Mouse (Mus musculus): Measurements from ENCODE around the gene Dnajc11. TPM values are rescaled to one million over a fixed set of nuclear protein-coding genes. Genes with fewer than 3 reads are reported as not detected.

Dnajc11 gene
- 22.6 and 28.7 TPM in 2 replicates for polyA plus RNA-seq (2012; ENCODE audit: insufficient read depth, low replicate concordance)

DNA sequence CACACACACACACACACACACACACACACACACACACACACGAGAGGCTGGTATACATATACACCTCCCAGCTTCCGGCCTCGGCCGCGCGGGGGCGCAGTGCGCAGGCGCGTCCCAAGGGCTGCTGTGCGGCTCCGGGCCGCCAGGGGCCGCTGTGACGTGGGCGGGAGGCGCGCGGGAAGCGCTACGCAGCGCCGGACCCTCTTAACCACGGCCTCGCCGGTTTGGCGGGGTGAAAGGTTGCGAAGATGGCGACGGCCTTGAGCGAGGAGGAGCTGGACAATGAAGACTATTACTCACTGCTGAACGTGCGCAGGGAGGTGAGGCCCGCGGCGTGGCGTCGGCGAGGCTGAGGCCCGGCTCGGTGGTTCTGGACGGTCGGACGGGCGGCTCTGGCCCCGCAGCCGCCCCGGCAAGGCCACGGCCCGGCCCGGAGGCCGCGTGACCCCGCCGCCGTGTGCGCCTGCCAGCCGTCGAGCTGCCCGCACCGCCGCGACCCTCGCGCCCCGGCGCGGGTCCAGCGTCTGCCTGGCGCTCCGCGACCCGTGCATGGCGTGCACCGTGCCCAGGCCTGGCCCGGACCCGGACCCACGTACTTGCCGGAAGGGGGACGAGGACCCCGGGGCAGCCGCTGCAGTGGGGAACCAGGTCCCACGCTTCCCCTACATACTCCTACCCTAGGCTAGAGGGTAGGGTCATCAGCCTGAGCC is at the start of gene Dnajc11:
Dnajc11 (plus strand) TSS at position 187 of the 710 bp plus-strand sequence.
- Histone ChIP-seq H3K4me3 (replicated peaks) (peak within 1 kb of the TSS; percentile 100), H3K4me1 (peaks cover 54% of the 10 kb centered on the region), H3K36me3 (replicated peaks; ENCODE audit: low read length) (peaks cover 23% of the 10 kb centered on the region), H3K27me3 (replicated peaks) (no peaks in the 10 kb centered on the region), H3K9me3 (peaks cover 3% of the 10 kb centered on the region; the same call in 1 of the 2 replicates)
- TF ChIP-seq FLI1 (IDR thresholded peaks at IDR 0.05; ENCODE audit: low read length), result no peak
- TF ChIP-seq GATA1 (IDR thresholded peaks at IDR 0.05; ENCODE audit: borderline replicate concordance, low read length), result no peak

DNA sequence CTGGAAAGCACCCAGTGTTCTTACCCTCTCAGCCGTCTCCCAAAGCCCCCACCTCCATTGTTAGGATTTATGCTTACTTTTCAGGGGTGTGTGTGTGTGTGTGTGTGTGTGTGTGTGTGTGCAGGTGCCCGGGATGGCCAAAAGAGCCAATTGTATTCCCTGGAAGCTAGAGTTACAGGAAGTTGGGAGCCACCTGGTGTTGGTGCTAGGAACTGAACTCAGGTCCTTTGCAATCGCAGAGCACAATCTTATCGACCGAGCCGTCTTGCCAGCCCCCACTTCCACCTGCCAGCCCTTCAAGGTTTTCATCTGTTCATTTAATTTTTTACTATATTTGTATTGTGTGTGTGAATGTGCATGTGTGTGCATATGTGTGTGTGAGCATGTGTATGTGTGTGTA is 40.2 kb upstream of the Dnajc11 start:
- Histone ChIP-seq H3K4me1 (no peaks in the 10 kb centered on the region), H3K36me3 (replicated peaks; ENCODE audit: low read length) (no peaks in the 10 kb centered on the region), H3K27me3 (replicated peaks) (peaks cover 8% of the 10 kb centered on the region), H3K4me3 (replicated peaks) (peak overlapping the region; percentile 74), H3K9me3 (peaks cover 18% of the 10 kb centered on the region)
- no peak for TF ChIP-seq FLI1 (IDR thresholded peaks at IDR 0.05; ENCODE audit: low read length)
- no peak for TF ChIP-seq GATA1 (IDR thresholded peaks at IDR 0.05; ENCODE audit: borderline replicate concordance, low read length)

DNA sequence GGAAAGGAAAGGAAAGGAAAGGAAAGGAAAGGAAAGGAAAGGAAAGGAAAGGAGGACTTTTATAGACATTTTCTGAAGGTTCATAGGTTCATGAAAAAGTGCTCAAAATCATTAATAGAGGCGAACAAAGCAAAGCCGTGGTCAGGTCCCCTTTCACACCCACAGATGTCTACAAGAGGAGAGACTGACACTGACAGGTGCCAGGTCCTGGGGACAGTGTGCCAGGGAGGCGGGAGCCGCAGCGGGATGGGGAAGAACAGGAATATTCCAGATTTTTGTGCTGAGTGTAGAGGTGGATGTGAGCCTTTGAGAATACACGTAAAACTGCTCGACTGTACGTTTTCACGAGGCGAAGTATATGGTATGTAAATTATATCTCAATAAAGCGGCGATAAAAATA is 38.6 kb upstream of the Dnajc11 start:
- H3K9me3 ChIP-seq, result peaks cover 26% of the 10 kb centered on the region
- no peaks in the 10 kb centered on the region for H3K36me3 ChIP-seq (replicated peaks; ENCODE audit: low read length)
- H3K4me1 ChIP-seq, result peaks cover 7% of the 10 kb centered on the region; the same call in 1 of the 2 replicates
- no peak overlapping the region for H3K4me3 ChIP-seq (replicated peaks)
- peaks cover 8% of the 10 kb centered on the region for H3K27me3 ChIP-seq (replicated peaks)
- TF ChIP-seq GATA1 (IDR thresholded peaks at IDR 0.05; ENCODE audit: borderline replicate concordance, low read length) (no peak), FLI1 (IDR thresholded peaks at IDR 0.05; ENCODE audit: low read length) (no peak)

DNA sequence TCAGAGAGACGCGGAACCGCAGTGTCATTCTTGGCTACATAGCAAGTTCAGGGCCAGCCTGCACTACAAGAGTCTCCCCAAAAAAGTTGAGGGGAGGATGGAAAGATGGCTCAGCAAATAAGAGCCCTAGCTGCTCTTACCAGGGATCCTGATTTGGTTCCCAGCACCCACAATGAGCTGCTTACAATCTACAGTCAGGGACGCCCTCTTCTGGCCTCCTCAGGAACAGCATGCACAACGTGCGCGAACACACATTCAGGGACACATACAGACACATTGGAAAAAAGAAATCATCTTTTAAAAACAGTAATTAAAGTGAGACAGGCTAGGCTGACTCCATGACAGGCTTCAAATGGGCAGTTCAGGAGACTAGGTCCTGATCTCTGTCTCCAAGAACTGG is 37.9 kb upstream of the Dnajc11 start:
- Histone ChIP-seq H3K9me3 (peaks cover 30% of the 10 kb centered on the region), H3K4me3 (replicated peaks) (no peak overlapping the region), H3K4me1 (peaks cover 7% of the 10 kb centered on the region; the same call in 1 of the 2 replicates), H3K27me3 (replicated peaks) (peaks cover 3% of the 10 kb centered on the region), H3K36me3 (replicated peaks; ENCODE audit: low read length) (no peaks in the 10 kb centered on the region)
- no peak for TF ChIP-seq FLI1 (IDR thresholded peaks at IDR 0.05; ENCODE audit: low read length)

DNA sequence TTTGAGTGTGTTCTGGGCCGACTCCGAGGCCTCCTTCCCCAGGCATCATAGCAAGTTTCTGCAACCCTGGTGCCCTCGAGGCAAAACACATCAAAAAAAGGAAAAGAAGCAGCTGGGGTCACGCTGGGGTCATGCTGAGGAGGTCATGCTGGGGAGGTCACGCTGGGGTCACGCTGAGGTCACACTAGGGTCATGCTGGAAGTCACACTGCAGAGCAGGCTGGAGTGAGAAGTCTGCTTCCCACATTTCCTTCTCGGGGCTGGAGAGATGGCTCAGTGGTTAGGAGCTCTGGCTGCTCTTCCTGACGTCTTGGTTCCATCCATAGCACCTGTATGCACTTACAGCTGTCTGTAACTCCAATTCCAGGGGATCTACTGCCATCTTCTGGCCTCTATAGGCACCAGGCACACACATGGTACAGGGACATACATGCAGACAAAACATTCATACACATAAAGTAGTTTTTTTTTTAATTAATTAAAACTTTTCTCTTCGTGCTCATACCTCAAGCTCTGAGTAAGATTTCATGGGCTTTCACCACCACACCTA is 36.3 kb upstream of the Dnajc11 start:
- no peak for TF ChIP-seq FLI1 (IDR thresholded peaks at IDR 0.05; ENCODE audit: low read length)
- H3K4me1 ChIP-seq, result peaks cover 12% of the 10 kb centered on the region
- peak overlapping the region; percentile 46 for H3K4me3 ChIP-seq (replicated peaks)
- H3K9me3 ChIP-seq, result peaks cover 30% of the 10 kb centered on the region
- peaks cover 1% of the 10 kb centered on the region for H3K27me3 ChIP-seq (replicated peaks)
- no peaks in the 10 kb centered on the region for H3K36me3 ChIP-seq (replicated peaks; ENCODE audit: low read length)

DNA sequence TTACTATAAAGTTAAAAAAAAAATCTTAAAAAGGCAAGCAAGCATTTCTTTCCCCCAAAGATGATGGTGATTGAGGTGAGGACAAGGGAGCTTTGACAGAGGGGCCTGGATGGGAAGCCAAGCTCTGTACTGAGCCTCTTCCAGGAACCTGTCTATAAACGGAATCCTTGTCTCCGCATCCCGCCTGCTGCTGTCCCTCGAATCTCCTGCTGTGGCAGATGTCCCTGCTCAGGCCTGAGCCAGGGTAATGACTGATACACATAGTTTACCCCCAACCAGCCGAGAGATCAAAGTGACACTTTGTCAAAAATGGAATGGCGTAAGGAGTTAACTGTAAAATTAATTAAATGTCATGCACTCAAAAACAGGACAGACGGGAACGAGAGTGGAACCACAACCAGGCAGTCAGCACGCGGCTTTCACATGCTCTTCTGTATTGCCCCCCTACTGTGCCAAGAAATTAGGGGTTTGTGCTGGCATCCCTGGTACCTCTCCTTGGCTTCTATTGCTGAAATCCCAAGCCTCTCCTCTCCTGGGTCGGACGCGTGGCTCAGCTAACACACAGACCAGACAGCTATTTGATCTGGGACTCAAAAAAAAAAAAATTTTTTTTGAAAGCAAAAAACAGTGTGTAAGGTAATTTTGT is 34.8 kb upstream of the Dnajc11 start:
- H3K36me3 ChIP-seq (replicated peaks; ENCODE audit: low read length), result no peaks in the 10 kb centered on the region
- no peak overlapping the region for H3K4me3 ChIP-seq (replicated peaks)
- TF ChIP-seq GATA1 (IDR thresholded peaks at IDR 0.05; ENCODE audit: borderline replicate concordance, low read length), result no peak
- TF ChIP-seq FLI1 (IDR thresholded peaks at IDR 0.05; ENCODE audit: low read length), result no peak
- peaks cover 30% of the 10 kb centered on the region for H3K9me3 ChIP-seq
- peaks cover 24% of the 10 kb centered on the region for H3K4me1 ChIP-seq
- H3K27me3 ChIP-seq (replicated peaks), result peaks cover 7% of the 10 kb centered on the region

DNA sequence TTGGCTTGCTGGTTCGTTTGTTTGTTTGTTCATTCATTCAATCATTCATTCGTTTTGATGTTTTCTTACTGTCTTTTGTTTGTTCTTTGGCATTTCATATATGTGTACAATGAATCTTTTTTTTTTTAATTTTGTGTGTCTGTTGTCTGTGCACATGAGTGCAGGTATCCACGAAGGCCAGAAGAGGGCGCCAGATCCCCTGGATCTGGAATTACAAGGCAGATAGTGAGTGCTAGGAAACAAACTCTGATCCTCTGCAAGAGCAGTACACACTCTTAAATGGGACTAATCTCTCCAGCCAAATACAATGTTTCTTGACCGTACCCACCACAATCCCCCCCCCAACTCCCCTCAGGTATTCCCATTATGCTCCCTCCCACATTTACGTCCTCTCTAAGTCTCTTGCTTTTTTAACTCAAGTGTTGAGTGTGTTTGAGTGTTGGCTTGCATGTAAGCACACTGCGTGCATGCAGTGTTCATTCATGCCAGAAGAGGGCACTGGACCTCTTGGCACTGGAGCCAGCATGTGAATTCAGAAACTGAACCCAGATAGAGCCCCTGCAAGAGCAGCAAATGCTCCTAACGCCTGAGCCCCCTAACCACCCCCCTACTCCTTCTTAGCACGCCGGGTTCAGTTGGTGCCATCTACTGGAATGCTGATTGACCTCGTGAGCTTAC is 33.6 kb upstream of the Dnajc11 start:
- no peak for TF ChIP-seq GATA1 (IDR thresholded peaks at IDR 0.05; ENCODE audit: borderline replicate concordance, low read length)
- TF ChIP-seq FLI1 (IDR thresholded peaks at IDR 0.05; ENCODE audit: low read length), result no peak
- H3K9me3 ChIP-seq, result peaks cover 30% of the 10 kb centered on the region
- no peak overlapping the region for H3K4me3 ChIP-seq (replicated peaks)
- H3K27me3 ChIP-seq (replicated peaks), result peaks cover 9% of the 10 kb centered on the region
- H3K4me1 ChIP-seq, result peaks cover 24% of the 10 kb centered on the region
- no peaks in the 10 kb centered on the region for H3K36me3 ChIP-seq (replicated peaks; ENCODE audit: low read length)

DNA sequence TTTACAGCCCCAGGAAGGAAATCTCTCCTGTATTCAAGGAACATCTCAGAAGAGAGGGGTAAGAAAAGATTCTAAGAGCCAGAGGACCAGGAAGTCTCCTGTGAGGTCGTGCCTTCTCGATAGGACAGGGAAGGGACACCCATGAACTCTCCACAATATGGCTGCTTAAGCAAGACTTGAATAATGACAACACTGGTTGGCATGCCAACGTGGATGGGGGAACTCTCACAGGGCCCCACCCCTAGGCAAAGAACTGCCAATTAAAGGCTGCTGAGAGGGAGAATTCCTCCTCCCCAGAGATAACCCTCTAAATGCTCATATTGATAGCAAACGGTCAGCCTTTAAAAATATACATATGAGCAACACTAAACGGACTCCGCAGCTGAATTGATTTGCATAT is 32.8 kb upstream of the Dnajc11 start:
- TF ChIP-seq FLI1 (IDR thresholded peaks at IDR 0.05; ENCODE audit: low read length), result no peak
- TF ChIP-seq GATA1 (IDR thresholded peaks at IDR 0.05; ENCODE audit: borderline replicate concordance, low read length), result no peak
- Histone ChIP-seq H3K36me3 (replicated peaks; ENCODE audit: low read length) (no peaks in the 10 kb centered on the region), H3K27me3 (replicated peaks) (peaks cover 12% of the 10 kb centered on the region), H3K4me1 (peaks cover 24% of the 10 kb centered on the region), H3K4me3 (replicated peaks) (no peak overlapping the region), H3K9me3 (peaks cover 22% of the 10 kb centered on the region)

DNA sequence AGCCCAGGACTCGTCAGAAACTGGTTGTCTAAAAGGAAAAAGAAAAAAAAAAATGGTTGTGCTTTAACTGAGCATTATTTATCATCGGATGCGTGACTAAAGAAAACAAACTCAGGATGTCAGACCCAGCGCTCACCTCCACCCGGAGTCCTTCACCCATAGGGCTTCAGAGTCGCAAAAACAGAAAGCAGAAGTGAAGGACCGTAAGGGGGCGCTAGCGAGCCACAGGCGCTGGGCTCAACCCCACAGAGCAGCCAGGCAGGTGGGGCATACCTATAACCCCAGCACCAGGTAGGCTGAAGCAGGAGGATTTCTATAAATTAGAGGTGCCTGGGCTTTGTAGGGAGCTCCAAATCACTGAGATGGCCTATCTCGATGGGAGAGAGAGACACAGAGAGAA is 32.1 kb upstream of the Dnajc11 start:
- H3K27me3 ChIP-seq (replicated peaks), result peaks cover 12% of the 10 kb centered on the region
- peaks cover 16% of the 10 kb centered on the region for H3K9me3 ChIP-seq
- no peak overlapping the region for H3K4me3 ChIP-seq (replicated peaks)
- peaks cover 24% of the 10 kb centered on the region for H3K4me1 ChIP-seq
- H3K36me3 ChIP-seq (replicated peaks; ENCODE audit: low read length), result no peaks in the 10 kb centered on the region
- TF ChIP-seq FLI1 (IDR thresholded peaks at IDR 0.05; ENCODE audit: low read length) (no peak), GATA1 (IDR thresholded peaks at IDR 0.05; ENCODE audit: borderline replicate concordance, low read length) (no peak)

All from megakaryocyte, embryonic 14.5 days (primary cell).